Mouse (Mus musculus): ENCODE results near the gene Itih4. TPM values are rescaled to one million over a fixed set of nuclear protein-coding genes. Genes with fewer than 3 reads are reported as not detected.

Gene Itih4
- total RNA-seq, 2 experiments from 2014 or later, result not detected

DNA sequence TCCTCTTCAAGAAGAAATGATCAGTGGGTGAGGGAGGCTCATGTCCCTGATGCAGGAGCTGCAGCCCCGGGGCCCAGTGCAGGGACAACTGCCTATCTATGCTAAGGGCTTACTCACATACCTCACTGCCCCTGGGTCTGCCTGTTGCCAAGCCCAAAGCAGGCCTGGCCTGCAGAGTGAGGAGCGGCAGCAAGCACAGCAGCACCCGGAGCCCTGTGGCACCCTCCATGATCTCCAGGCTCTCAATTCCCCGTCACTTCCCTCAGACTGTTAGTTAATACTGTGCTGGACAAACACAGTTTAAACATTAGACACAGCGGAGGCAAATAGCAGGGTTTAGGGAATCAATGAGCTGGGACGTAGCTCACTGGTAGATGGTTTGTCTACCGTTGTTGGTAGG is 56.8 kb downstream of the Itih4 start, which contains the start of gene Itih1:
TSS of gene Itih1 (minus strand) at position 252 of the 400 bp plus-strand sequence.
- no peak for DNase-seq

GRCm38 (mm10) chr14:30943860-30944674 is 57.8 kb downstream of the Itih4 start:
- DNase-seq, result no peak

DNA sequence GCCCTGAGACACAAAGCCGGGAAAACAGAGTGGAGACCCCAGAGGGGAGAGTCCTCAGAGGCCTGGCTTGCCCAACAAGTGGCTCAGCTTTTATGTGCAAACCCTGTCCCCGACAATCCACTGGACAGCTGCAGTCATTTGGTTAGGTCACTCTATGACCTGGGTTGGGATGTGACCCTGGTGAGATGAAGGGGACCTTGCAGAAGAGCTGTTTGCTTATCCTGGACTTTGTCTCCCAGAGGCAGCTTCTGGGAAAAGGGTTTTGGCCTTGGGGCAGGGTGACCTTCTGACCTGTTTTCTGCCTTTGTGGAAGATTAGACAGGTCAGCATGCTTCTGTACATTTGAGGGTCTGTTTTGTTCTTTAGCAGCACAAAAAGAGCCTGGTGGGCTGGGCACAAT is 58.5 kb downstream of the Itih4 start:
- no peak for DNase-seq

GRCm38 (mm10) chr14:30949986-30950385 is 63.7 kb downstream of the Itih4 start:
- DNase-seq, result no peak

GRCm38 (mm10) chr14:30951154-30951825 is 65.0 kb downstream of the Itih4 start, which contains the start of gene Nek4:
Nek4 (plus strand) TSS chr14:30951377.
- peak; percentile 97 for DNase-seq

Other genes starting within 250 kb of the Itih4 start
- gene Rft1, start 232.1 kb upstream of the Itih4 start, total RNA-seq (2021), result 1 to 10 TPM; 4.4 TPM
- gene Sfmbt1, start 171.6 kb upstream of the Itih4 start, total RNA-seq (2021), result 1 to 10 TPM; 7.6 to 7.9 TPM
- gene Tmem110, start 60.9 kb upstream of the Itih4 start, total RNA-seq (2021), result 1 to 10 TPM; 6.3 TPM
- gene Mustn1, start 7.3 kb upstream of the Itih4 start, total RNA-seq (2021), result 100 to 1,000 TPM in 1 of 2 experiments, 10 to 100 TPM in 1; 54.6 to 343 TPM
- under 1 TPM; 0.28 to 0.32 TPM for gene Itih3, start 37.3 kb downstream of the Itih4 start, total RNA-seq (2021)
- not detected for gene Itih1, start 56.8 kb downstream of the Itih4 start, total RNA-seq (2021)
- gene Nek4, start 64.9 kb downstream of the Itih4 start, total RNA-seq (2021), result 1 to 10 TPM; 3.3 TPM
- gene Glt8d1, start 114.9 kb downstream of the Itih4 start, total RNA-seq (2021), result 10 to 100 TPM; 11.5 to 13.7 TPM
- 100 to 1,000 TPM; 120 to 128 TPM for gene Spcs1, start 115.2 kb downstream of the Itih4 start, total RNA-seq (2021)
- gene Pbrm1, start 132.7 kb downstream of the Itih4 start, total RNA-seq (2021), result 10 to 100 TPM; 39.4 to 46.2 TPM
- 10 to 100 TPM; 23.7 to 27.3 TPM for gene Gnl3, start 132.7 kb downstream of the Itih4 start, total RNA-seq (2021)
- gene Smim4, start 242.5 kb downstream of the Itih4 start, total RNA-seq (2021), result 10 to 100 TPM; 37.6 to 43.8 TPM
- 1 to 10 TPM; 2.6 to 4.1 TPM for gene Nt5dc2, start 244.6 kb downstream of the Itih4 start, total RNA-seq (2021)

All from gastrocnemius, postnatal 25 days (tissue).